Mouse (Mus musculus) cerebellum, postnatal 10 days (tissue): ENCODE data around the gene Sf3b4.
"Not testable (repeated sequence)": the region's sequence is repeated elsewhere in the genome, so short reads cannot be mapped to it uniquely, and the experiment has no call there.

ENCODE experiments used
- DNase-seq, 2 experiments: peaks; one replicate each; pipeline ENCODE4 v3.0.0; 2021; ENCODE audit warnings: mixed read lengths in 2 of 2

The Sf3b4 gene

DNA sequence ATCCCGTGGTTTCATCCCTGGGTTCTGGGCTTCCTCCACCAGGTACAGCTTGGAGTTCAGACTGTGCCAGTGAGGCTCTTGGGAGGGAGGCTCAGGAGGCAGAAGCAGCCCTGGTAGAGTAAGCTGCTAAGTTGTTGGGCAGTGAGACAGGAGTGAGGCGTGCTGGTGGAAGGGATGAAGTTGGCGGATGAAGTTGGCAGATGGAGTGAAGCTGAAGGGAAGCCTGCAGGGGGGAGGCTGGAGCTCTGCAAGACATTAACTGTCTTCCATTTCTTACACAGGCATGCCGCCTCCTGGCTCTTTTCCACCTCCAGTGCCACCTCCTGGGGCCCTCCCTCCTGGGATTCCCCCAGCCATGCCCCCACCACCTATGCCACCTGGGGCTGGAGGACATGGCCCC, 1.9 kb downstream of the Sf3b4 start:
- DNase-seq = peak in 1 of 2 experiments; percentile 18

- no peak for DNase-seq
These were observed 3.1 kb downstream of the Sf3b4 start for GRCm38 (mm10) chr3:96175251-96175650.

GRCm38 (mm10) chr3:96178427-96178826, 6.3 kb downstream of the Sf3b4 start:
- no peak for DNase-seq

DNA sequence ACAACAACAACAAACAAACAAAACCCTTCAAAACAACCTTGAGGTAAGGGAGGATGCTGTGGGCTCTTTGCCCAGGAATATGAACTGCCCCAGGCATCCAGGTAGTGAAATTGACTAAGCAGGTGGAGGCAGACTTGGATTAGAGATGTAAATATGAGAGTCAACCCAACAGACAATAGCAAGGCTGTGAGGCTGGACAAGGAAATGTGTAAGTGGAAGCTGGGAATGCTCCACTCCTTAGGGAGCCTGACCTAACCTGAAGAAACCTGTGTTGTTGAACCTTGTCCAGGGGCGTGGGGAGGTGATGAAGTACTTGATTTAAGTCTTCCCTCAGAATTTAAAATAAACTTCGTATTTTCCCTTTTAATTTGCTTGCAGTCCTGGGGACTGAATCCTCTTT, 6.8 kb downstream of the Sf3b4 start:
- no peak for DNase-seq

- DNase-seq = peak; percentile 76
These were observed 7.4 kb downstream of the Sf3b4 start for GRCm38 (mm10) chr3:96179531-96179930.

DNA sequence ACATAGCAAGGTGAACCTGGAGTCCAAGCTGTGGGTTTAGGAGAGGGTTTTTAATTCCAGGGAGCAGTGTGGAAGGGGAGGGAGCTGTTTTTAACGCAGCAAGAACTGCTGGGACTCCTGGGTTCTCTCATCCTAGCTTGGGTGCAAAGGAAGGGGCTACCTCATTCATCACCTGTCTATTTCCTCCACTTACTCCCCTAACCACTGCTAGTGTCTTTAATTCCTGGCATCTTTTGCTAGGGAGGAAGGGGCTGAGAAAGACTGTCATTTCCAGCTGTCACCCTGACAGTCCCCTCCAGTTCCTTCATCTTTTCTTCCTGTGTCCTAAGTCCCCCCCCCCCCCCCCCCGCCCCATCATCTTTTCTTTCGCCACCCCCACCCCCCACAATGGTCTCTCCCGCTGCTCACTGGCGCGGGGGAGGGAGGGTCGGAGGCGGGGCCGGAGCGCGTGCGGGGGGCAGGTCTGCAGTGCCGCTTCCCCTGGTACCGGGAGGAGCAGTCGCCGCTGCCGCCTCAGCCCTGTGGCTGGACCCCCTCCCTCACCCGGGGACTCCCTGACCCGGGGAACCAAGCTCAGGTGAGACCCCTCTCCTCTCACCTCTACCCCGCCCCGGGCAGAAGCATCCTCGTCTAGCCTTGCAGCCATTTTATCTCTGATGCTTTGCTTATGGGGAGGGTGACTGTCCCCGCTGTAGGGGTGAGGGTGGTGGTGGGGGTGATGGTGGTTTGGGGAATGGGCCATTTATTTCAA, 8.8 kb downstream of the Sf3b4 start, which contains the start of gene Sv2a:
TSS of gene Sv2a (plus strand) at position 425 of the 751 bp plus-strand sequence.
- peak; percentile 92 for DNase-seq

- peak; percentile 79 to 80 for DNase-seq
These were observed 9.6 kb downstream of the Sf3b4 start for GRCm38 (mm10) chr3:96181510-96182381.

DNA sequence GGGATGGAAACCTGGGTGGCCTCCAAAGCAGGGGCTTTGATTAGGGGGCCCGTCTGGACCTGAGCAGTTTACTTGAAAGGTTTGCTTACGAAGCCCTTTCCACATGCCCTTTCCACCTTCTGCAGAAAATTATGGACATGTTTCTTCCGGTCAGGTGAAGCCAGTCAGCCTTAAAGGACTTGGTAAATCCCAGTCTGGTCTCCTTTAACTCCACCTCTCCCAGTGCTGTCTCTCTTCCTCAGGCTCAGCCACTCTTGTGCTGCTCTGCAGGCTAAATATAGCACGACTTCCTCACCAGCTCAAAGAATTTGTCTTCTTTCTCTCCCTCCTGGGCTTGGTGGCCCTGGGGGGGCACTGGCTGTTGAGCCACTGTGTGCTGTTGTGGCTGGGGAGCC, 10.2 kb downstream of the Sf3b4 start:
- DNase-seq = peak; percentile 30 to 60

DNA sequence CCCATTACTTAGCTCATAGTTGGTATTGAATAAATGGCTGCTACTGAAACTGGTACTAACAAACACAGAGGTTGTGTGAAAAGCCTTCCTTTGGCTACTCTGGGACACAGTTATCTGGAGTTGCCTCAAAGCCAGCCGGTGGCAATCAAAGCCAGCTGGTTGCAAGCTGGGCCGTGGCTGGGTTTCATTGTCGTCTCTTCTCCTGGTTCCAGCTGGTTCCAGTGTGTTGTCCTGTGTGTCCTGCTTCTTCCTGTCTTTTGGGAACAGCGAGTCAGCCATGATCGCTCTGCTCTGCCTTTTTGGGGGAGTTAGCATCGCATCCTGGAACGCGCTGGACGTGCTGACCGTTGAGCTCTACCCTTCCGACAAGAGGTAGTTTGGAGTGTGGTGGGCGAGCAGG, 20.8 kb downstream of the Sf3b4 start:
- DNase-seq = no peak

DNA sequence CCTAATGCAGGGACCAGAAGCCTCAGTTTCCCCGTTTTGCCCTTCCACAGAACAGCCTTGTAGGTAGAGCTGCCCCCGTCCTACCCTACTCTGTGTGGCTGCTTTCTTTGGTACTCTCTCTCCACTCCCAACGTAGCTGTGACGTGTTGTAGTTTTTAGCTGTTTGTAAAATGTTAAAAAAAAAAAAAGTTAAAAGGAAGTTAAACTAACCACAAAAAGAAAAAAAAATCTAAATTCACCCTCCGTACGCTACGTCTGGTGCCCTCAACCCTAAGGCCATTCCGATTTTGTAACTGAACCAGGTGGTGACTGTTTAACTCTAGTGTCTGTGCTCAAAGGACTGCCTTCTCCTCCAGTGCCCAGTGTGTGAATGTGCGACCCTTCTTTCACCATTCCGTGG, 22.8 kb downstream of the Sf3b4 start:
- no peak for DNase-seq

GRCm38 (mm10) chr3:96195616-96196313, 23.6 kb downstream of the Sf3b4 start:
- peak; percentile 54 to 59 for DNase-seq

- no peak for DNase-seq
These were observed 24.5 kb downstream of the Sf3b4 start for GRCm38 (mm10) chr3:96196437-96197128.

DNA sequence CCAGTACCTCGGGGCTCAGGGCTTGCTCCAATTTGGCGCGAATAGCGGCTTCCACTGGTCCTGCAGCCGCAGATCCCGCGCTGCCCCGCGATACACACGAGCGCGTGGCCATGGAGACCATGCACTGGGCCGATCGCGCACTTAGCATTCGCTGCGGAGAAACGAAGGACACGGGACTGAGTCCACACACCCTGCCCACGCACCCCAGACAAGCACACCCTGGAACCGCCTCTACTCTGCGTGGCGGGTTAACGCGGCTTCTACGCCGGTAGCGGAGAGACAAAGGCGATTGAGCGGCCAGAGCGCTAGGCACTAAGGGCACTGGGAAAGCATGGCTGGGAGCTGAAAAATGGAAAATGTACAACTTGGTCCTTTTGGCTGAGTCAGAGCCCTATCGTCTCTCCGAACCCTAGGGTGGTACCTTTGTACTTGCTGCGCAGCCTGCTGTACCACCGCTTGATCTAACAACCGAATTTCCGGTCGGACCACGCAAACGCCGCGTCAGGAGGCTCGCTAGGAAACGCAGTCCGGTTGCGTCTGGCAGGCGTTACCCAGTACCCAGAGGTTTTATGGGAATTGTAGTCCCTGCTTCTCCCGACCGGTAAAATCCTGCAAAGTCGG, 25.1 kb downstream of the Sf3b4 start:
- peak; percentile 93 to 94 for DNase-seq

DNA sequence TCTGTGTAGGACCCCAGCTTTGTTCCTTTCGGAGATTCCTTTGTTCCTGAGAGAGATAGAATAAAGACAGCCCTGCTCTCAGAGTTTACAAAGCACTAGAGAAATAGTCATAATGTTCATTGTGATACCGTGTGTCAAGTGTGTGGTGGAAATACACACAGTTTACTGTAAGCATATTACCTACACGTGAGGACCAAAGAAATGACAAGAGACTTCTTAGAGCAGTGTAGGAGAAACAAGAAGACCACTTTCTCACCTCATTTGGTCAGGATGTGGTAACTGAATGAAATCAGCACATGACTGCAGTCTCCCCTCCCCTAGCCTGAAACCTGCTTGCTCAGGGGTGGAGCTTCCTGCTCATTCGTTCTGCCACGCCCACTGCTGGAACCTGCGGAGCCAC, 26.0 kb downstream of the Sf3b4 start:
- DNase-seq = no peak

DNA sequence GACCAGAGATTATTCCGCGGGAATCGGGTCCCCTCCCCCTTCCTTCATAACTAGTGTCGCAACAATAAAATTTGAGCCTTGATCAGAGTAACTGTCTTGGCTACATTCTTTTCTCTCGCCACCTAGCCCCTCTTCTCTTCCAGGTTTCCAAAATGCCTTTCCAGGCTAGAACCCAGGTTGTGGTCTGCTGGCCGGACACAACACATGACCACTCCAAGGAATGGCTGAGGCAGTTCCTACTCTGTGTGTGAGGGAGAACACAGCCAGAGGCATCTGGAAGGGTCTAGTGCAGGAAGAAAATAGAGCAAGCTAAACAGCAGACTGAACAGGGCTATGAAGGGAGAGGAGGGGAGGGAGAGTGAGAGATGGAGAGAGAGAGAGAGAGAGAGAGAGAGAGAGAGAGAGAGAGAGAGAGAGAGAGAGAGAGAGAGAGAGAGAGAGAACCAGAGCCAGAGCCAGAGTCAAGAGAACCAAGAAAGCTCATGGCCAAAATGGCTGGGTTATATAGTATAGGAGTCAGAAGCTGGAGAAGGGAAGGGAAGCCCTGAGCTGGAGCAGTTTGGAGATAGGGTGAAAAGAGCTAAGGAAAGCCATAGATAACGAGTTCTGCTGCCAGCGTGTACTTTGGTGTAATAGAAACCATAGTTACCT, 26.6 kb downstream of the Sf3b4 start:
- DNase-seq = not testable (repeated sequence)

DNA sequence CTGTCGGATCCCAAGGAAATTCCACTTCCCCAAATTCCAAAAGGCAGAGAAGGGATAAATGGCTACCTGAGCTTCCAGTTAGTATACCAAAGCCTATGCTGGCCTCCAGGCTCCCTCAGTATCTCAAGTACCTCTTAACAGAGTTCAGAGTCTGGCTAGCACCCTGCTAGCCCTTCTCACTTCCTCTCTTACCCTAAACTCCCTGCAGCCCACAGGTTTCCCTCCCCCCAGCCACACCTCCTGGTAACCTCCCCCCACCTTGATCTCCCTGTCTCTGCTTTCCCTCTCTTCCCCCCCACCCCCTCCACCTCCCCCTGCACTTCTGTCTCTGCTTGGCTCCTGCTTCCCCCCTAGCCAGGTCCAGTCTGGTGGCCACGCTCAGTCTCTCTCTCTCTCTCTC, 27.6 kb downstream of the Sf3b4 start:
- DNase-seq = no peak

- DNase-seq = no peak
These were observed 35.7 kb downstream of the Sf3b4 start for GRCm38 (mm10) chr3:96207819-96208218.

GRCm38 (mm10) chr3:96209242-96209641, 37.1 kb downstream of the Sf3b4 start:
- DNase-seq = peak; percentile 38 to 55

GRCm38 (mm10) chr3:96219191-96219641, 47.1 kb downstream of the Sf3b4 start:
- DNase-seq = peak; percentile 37 to 62

- DNase-seq = peak; percentile 75 to 77
These were observed 47.6 kb downstream of the Sf3b4 start, which contains the start of the genes Bola1 and Hist2h2ab for GRCm38 (mm10) chr3:96219661-96220130. Bola1 (minus strand) TSS chr3:96219709. Hist2h2ab (plus strand) TSS chr3:96219865.

GRCm38 (mm10) chr3:96220131-96220764, 48.1 kb downstream of the Sf3b4 start:
- not testable (repeated sequence) for DNase-seq
